Mouse (Mus musculus) kidney, adult 9 months (tissue): Measurements from ENCODE around the gene Mospd2.

ENCODE experiments used
- DNase-seq: peaks from one replicate; pipeline ENCODE4 v3.0.0; 2022

Mospd2 gene

DNA sequence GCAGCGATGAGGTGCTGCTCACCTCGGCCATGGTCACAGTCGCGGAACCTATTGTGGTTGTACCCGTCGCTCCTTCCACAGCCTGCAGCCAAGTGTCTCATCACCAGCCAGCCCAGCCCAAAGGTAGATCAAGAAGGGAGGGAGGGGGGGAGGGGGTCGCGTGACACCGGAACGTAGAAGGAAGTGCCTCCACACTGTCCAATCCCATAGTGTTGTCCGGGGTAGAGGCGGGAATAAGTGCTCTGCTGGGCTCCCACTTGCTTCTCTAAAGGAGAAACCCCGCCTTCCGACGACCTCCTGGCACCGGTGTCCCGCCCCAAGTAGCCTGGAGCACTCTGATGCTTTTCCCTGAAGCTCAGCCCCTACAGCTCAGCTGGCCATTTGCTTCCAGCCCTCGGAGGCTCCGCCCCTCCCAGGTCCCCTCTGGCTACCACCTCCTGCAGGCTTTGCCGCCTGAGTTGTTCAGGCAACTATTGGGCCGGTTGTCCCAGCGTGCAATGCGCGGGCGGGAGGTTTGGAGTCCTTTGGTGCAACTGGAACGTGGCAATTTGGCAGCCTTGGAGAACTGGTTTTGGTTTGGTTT lies at the start of gene Mospd2, which contains the start of gene Fancb:
Gene Mospd2, minus strand, starts transcription at position 183 of the 583 bp plus-strand sequence.
Gene Fancb, plus strand, starts transcription at position 400 of the 583 bp plus-strand sequence.
- peak; percentile 95 for DNase-seq

DNA sequence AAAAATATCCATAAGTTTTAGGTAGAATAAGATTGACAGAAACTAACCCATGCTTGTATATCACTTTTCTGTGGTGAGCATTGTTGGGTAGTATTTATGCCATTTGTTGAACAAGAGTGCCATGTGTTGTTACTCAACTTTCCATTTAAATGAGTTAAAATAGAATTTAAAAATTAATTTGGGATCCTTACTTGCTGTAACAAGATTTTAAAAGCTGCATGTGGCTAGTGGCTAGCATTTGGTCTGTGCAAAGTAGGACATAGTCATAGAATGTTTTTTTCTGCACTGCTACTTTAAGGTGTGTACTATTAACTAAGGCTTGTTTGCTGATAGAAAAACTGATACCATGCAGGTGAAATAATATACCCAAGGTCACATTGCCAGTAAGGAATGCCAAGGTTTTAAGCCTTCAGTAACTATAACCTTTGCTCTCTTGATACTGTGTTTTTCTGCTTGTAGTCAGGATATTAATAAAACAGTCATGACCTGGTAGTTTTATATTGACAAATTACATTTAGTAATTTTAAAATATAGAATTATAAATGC lies 24.7 kb upstream of the Mospd2 start, which contains the start of gene Gm17604:
Gene Gm17604, minus strand, starts transcription at position 51 of the 546 bp plus-strand sequence.
- DNase-seq, result no peak

DNA sequence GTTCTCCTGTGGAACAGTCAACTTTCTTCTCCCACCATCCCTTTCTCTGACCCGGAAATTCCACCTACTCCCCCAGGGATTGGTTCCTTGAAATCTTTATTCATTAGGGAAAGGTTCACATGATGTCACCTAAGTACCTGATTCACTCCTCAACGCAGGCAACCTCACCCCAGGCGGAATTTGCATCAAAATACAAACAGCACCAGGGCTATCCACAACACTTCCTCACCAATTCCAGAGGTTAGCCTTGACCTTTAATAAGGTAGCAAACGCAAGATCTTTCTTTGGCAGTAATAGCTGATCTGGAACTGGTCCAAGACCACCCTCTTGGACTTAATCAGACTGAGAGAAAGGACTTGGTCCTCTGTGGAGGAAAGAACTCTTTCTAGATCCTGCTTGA lies 23.0 kb upstream of the Mospd2 start:
- DNase-seq, result no peak

DNA sequence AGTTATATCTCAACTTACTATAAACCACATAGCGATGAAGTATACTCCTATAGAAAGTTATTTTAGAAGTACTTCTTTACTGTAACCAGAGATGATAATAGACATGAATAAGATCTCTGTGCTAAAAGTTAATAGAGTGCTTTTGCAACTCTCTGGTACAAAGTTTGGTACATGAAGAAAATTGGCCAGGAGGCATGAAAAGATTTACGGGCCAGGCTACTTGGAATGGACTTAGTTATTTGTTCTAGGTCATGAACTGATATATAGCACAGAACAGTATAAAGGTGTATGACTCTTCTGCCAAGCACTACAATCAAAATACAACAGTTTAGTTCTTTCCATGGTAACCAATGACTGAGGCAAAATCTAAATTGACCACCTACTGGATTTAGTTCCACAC lies 1.3 kb downstream of the Mospd2 start:
- no peak for DNase-seq

DNA sequence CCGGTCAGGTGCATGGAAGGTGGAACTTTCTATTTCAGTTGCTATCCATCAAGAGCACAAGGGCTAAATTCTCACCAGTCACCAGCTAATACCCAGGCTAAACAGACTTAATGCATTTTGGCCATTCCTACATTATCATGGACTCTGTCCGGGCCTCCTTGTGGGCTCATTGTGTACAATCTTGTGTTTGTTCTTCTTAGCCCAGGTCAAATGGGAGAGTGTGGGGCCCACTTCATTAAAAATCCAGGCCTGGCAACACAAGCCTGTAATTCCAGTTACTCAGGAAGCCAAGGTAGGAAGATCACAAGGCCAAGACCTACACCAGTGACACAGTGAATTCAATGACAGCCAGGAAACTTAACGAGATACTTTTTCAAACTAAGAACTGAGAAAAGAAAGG lies 9.0 kb downstream of the Mospd2 start:
- no peak for DNase-seq

DNA sequence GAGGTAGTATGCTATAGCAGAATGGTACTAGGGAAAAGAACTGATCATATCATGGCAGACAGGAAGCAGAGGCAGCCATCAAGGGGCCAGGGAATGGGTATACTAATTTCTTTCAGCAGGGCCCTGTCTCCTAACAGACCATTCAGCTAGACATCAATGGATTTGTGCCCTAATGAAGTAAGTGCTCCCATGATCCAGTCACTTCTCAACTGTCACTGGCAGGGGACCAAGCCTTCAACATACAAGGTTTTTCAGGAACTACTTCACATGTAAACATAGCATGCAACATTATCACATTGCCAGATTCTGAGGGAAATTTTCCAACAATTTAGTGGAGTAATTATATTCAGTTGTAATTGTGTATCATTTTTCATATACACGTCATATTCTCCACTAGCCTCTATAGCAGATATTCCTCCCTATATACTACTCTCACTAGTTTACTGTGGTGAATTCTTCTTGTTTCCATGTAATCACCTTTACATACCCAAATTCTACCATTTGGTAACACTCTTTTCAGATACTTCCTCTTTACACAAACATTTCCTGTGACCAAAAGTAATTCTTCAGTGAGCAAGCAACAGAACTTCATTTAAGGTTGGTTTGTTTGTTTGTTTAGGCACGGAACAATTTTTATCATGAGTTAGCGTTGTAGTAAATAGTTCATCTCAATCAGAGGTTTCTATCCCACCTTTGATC lies 14.3 kb downstream of the Mospd2 start:
- no peak for DNase-seq

DNA sequence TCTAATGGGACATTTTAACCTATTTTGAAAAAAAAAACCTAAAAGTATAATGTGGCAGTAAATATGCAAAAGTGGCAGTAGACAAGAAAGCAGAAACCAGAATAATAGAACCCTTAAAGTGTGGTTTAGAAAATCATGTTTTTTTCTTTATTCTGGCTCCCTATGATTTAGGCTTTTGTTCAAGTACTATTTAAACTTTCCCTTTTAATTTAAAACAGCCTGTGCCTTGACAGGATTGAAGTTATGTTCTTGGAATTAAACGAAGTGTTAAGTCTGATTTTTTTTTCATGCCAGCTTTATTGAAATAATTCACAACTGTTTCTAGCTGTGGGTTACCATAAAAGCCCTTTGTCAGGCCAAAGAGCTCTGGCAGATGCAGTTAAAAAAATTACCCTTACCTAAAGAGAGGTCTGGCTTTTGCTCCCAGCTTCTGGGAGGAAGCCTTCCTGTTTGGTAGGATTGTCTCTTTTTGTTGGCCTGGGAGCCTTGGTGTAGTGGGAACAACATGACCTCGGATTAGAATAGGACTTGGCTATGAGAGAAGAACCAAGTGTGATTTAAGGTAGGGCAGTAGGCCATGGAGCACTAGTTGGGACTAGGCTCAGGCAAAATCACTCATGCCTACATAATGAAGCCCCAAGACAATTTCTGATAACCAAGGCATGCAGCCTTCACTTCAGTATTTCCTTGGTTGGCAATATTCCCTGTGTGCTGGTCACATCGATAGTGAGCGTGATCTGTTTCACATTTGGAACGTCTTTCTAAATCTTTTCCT lies 27.4 kb downstream of the Mospd2 start:
- DNase-seq, result peak; percentile 34

DNA sequence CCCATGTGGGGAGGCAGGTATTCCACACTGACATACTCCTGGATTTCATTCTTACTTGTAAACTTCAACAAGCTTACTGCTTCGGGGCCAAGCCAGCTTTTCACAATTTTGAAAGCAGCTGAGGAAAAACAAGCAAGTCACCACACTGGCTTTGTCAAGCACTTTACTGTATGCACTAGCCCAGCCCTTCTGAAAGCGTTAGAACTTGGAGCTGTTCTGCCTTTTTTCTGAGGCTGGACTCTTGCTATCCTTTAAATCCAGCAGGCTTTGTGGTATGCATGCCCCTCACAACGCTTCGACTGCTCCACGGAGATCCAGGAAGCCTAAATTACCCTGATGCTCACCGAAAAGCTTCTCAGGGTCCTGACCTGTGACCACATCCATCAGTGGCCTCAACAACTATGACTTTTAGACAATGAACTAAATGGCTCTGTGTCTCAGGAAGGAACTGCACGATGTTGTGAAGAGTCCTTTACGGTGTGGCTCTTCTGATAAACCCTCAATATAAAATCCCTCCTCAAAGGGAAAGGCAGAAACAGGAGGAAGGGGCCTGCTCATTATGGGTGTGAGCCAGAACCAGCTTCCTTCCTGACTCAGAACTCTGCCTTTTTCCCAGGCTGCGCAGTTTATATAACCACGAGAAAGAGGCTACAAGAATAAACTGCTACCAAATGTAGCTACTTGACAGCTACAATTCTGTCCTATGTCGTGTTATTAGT lies 28.2 kb downstream of the Mospd2 start:
- DNase-seq, result peak; percentile 38

DNA sequence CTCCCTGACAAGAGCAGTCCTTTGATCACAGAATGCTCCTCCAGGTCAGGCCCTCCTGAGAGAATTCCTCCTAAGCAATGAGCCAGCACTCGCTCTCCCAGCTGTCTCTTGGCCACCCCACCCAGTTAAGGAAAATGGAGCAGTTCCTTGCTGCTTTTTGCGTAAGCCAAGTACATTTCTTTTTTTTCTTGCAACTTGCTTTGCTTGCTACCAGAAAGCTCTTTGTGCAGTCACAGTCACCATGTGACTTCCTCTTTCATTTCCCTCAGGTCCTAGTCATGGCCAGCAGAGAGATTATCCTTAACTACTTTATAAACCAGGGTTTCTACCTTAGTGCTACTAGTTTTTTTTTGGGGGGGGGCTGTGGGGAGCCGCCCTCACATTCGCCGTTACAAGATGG lies 38.6 kb downstream of the Mospd2 start:
- DNase-seq, result no peak

DNA sequence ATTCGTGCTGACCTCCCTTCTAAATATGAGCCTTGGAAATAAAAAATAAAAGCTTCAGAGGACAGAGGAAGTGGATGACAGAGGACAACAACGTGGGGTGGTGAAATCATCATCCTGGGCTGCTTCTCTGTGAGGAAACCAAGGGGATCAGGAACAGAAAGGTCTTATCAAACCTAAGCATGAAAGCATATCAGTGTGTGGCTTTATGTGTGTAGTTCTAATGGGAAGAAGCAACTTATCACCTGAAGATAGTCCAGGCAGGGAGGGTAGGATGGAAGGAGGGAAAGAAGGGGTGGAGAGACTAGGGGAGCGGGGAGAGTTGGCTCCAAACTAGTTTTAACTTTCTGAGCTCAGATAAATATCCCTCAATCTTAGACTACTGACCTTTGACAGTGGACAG lies 67.2 kb downstream of the Mospd2 start:
- DNase-seq, result no peak

DNA sequence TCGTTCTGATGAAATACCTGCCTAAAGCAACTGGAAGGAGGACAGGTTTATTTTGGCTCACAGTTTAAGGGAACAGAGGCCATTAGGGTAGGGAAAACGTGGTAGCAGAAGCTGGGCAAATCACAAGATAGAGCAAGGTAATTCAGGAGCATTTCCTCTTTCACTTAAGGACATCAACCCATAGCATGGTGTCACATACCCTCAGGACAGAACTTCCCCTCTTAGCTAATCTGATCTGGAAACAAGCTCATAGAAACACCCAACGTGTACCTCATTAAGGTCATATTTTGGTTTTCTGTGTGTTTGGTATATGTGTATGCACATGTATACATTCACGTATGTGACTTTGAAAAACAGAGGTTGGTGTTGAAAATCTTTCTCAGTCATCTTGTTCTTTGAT lies 68.0 kb downstream of the Mospd2 start:
- no peak for DNase-seq

DNA sequence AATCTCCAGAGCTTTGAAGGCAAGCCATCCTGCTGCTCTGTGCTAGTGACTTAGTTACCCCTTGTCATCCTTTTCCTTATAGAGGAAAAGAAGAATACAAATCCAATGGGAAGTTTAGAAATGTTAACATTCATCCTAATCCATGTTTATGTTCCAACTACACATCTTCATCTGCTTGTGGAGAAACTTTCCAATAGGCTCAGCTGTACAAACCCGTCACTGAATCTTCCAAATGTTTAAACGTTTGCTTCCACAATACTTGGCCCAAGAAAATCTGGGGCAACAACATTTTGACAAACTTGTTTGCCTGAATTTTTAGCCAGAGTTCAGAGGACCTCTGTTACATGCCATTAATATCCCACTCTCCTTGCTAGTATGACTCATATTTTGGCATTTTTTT lies 78.3 kb downstream of the Mospd2 start:
- DNase-seq, result no peak

DNA sequence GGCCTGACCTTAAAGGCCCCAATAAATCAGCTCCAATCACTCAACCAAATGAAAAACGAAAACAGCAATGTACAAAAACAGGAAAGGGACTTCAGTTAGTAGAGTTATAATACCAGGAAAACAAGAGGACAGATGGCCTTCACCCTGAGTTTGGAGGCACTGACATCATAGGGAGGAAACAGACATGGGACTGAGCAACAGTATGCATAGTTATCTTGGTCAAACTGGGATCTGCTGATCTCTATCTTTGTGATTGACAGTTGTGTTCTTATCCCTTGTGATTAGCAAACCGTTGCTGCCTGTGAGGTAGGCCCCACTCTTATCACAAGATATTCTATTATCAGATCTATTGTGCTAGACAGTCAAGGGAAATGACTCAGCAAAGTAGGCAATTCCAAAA lies 80.4 kb downstream of the Mospd2 start:
- peak; percentile 47 for DNase-seq

DNA sequence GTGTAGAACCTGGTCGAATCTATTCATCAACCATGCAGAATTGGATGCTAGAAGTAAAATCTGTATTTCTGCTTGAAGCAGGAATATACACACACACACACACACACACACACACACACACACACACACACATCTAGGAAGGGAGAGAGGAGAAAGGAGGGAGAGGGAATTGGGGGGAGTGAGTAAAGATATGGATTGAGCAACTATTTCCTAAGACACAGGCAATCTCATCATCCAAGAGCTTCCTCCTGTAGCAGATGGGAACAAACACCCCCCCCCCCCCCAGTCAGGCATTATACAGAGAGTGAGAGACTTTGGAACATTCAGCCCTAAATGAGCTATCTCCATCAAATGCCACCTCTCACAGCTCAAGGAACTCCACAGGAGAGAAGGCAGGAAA lies 93.9 kb downstream of the Mospd2 start:
- no peak for DNase-seq
